Mouse (Mus musculus) neural tube, embryonic 14.5 days (tissue): ENCODE data around the gene Rsph3b. TPM values are rescaled to one million over a fixed set of nuclear protein-coding genes. Genes with fewer than 3 reads are reported as not detected.
"Not testable (repeated sequence)": the region's sequence is repeated elsewhere in the genome, so short reads cannot be mapped to it uniquely, and the experiment has no call there.

ENCODE experiments used
- ATAC-seq: fragments of 200-750 bp; cut with Nextera tagmentation; 2 replicates; pipeline ENCODE4 v1.8.0; 2017; ENCODE audit warnings: low read depth, mild to moderate bottlenecking, moderate TSS enrichment, moderate library complexity
- H3K27ac ChIP-seq: fragments of 300-500 bp; sonication (generic); 2 replicates; pipeline ENCODE4 v1.5.1; 2014; ENCODE audit warnings: low read depth, mild to moderate bottlenecking, control low read depth, low read length, moderate library complexity, mixed read lengths
- H3K27me3 ChIP-seq: fragments of 300-500 bp; sonication (generic); 2 replicates; pipeline ENCODE4 v1.6.1; 2014; ENCODE audit warnings: low read length; ENCODE audit not compliant: control insufficient read depth, insufficient read depth
- H3K36me3 ChIP-seq: fragments of 300-500 bp; sonication (generic); 2 replicates; pipeline ENCODE4 v1.6.1; 2014; ENCODE audit warnings: low read length, mixed read lengths; ENCODE audit not compliant: control insufficient read depth, insufficient read depth
- H3K4me1 ChIP-seq: fragments of 300-500 bp; sonication (generic); 2 replicates; pipeline ENCODE4 v1.6.1; 2014; ENCODE audit warnings: low read length; ENCODE audit not compliant: control insufficient read depth, insufficient read depth
- H3K4me2 ChIP-seq: fragments of 300-500 bp; sonication (generic); 2 replicates; pipeline ENCODE4 v1.6.1; 2014; ENCODE audit warnings: mild to moderate bottlenecking, low read depth, low read length, control low read depth
- H3K4me3 ChIP-seq: fragments of 300-500 bp; sonication (generic); 2 replicates; pipeline ENCODE4 v1.5.1; 2014; ENCODE audit warnings: low read depth, low read length, control low read depth, mixed read lengths
- H3K9ac ChIP-seq: fragments of 300-500 bp; sonication (generic); replicated peaks from 2 replicates; pipeline ENCODE4 v1.6.1; 2014; ENCODE audit warnings: low read depth, mild to moderate bottlenecking, control low read depth, low read length, mixed read lengths
- H3K9me3 ChIP-seq: fragments of 300-500 bp; sonication (generic); 2 replicates; pipeline ENCODE4 v1.6.1; 2016; ENCODE audit warnings: low read length; ENCODE audit not compliant: control insufficient read depth
- WGBS: fragments of 180-500 bp; shearing (Covaris S2); extraction: QIAGEN DNeasy Blood & Tissue Kit; methylation state at CpG from one replicate; pipeline ENCODE4 v1.1.7; 2014; 5-methylcytosine and 5-hydroxymethylcytosine counted together
- polyA plus RNA-seq: library from polyadenylated mRNA; unstranded; fragments of >200 nt; fragmentation: Nextera tagmentation; extraction: Ambion mirVana; gene quantifications from 2 replicates; pipeline ENCODE4 v1.2.1, GENCODE M21; 2014

Gene Rsph3b
- polyA plus RNA-seq, 1 experiment from 2014 or later = 57.8 TPM

DNA sequence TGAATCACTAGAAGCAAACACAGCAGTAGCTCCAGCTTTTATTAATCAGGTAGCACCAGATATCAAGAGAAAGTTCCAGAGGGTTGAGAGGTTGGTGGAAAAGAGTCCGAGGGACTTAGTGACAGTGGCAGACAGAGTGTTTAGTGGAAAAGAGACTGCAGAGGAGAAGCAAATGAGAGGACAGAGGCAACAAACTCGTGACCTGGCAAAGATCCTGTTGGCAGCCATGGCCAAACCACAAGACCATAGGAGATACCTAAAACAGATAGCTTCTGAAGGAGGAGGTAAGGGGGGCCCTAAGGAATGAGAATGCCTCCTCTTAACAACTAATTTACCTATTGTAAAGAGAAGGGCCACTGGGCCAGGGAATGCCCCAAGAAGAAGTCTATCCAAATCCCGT, 29.1 kb downstream of the Rsph3b start:
- H3K27ac ChIP-seq, H3K9ac ChIP-seq, H3K36me3 ChIP-seq, ATAC-seq, H3K9me3 ChIP-seq, H3K4me1 ChIP-seq, H3K4me2 ChIP-seq, H3K4me3 ChIP-seq, H3K27me3 ChIP-seq: not testable (repeated sequence)
- 88% methylated on average over 3 of the region's 3 CpGs for WGBS

DNA sequence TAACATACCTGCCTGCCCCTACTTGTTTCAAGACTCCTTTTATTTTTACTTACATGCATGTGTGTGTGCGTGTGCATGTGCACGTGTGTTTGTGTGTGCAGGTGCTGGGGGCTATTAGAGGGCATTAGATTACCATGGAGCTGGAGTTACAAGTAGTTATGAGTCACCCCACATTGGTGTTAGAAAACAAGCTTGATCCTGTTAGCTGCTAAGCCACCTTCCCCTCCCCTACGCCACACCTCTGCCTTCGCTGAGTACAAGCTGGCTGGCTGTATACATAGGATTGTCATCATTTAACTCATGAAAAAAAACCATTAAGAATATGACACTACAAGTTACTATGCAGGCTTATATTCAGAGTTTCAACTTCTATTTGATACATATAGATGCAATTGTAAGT, 33.2 kb downstream of the Rsph3b start:
- H3K9me3 ChIP-seq, ATAC-seq: not testable (repeated sequence)
- WGBS = 100% methylated on average over 2 of the region's 4 CpGs

DNA sequence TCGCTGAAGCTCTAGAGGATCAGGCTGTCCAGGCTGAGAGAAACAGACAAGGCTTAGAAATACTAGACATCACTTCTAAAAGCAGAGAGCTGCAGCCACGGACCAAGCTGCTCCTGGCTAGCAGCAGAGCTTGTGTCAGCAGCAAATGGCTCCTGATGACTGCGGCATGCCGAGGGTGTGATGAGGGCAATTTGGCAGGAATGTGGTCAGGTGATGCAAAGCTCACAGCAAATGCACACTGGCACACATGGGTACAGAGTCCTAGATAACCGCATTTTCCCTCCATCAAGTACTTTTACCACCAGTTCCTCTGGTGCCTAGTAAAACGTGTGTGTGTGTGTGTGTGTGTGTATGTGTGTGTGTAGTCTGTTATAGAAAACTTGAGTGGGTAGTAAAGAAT, 34.4 kb downstream of the Rsph3b start:
- ATAC-seq, H3K4me3 ChIP-seq, H3K9ac ChIP-seq, H3K4me1 ChIP-seq, H3K4me2 ChIP-seq, H3K27ac ChIP-seq, H3K27me3 ChIP-seq, H3K9me3 ChIP-seq, H3K36me3 ChIP-seq: not testable (repeated sequence)
- 76% methylated on average over 1 of the region's 6 CpGs for WGBS

More for the DNA sequence above, 33.2 kb downstream of the Rsph3b start:
- H3K4me2 ChIP-seq, H3K9ac ChIP-seq, H3K4me3 ChIP-seq, H3K27me3 ChIP-seq, H3K36me3 ChIP-seq, H3K27ac ChIP-seq, H3K4me1 ChIP-seq: not testable (repeated sequence)

DNA sequence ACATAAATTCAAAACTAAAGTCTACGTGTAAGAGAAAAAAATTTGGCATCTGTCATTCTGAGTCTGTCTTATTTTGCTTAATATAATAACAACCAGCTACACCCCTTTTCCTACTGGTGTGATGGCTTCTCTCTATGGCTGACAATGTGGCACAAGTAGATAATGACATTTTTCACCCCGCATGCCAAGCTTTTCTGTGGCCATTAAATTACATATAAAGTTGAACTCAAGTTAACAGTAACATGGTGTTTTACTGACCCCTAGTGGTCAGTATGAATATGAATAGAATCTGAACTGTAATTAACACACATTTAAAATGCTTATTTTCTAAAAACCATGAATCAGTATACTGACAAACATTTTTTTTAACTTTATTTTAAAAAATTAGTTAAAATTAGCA, 48.1 kb downstream of the Rsph3b start:
- WGBS = 76% methylated on average over 1 of the region's 2 CpGs
- not testable (repeated sequence) for H3K4me1 ChIP-seq, H3K9ac ChIP-seq, H3K27me3 ChIP-seq, H3K27ac ChIP-seq, H3K4me2 ChIP-seq, H3K9me3 ChIP-seq, H3K36me3 ChIP-seq, H3K4me3 ChIP-seq, ATAC-seq

DNA sequence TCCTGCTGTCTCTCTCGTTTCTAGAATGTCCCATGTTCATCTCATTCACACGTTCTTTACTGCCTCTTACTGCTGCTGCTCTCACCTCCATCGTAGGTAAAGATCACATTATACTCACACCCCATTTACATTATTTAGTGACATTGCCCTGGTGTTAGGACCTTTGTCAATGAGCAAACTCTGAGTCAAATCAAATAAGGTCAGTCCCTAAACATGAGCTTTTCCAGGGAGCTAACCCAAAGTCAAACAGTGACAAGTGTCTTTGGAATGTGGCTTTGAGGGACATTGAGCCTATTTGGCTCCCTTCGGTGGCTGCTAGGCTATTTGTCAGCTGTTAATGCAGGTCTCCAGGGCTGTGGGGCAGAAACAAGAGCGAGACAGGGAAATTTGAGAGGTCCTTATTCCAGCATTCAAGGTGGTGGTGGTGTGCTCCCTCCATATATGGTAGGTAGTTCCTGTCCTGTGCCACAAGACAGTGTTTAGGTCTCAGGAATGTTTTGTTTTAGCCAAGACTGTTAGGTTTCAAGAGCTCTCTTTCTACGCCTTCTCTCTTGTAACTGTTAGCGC, 50.4 kb downstream of the Rsph3b start:
- not testable (repeated sequence) for H3K9me3 ChIP-seq, H3K4me2 ChIP-seq, H3K36me3 ChIP-seq, H3K27ac ChIP-seq, H3K4me1 ChIP-seq, H3K9ac ChIP-seq, H3K4me3 ChIP-seq, H3K27me3 ChIP-seq, ATAC-seq
- WGBS = 74% methylated on average over 7 of the region's 7 CpGs

DNA sequence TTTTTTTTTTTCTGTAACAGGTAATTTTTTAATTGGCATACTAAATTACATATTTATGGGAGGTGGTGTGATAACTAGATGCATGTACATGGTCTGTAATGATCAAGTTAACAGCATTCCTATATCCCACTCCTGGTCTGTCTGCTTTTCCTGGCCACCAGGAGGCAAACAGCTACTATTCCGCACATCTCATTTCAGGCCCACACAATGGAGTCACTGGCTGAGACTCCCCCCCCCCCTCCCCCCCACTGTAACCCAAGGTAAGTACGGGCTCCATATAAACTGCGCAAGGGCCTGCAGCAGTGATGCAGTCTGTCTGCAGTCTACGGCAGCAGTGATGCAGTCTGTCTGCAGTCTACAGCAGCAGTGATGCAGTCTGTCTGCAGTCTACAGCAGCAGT, 51.7 kb downstream of the Rsph3b start:
- ATAC-seq = no peak
- H3K36me3 ChIP-seq = no peaks in the 10 kb centered on the region
- no peak overlapping the region for H3K27ac ChIP-seq
- H3K9ac ChIP-seq = no peak overlapping the region
- 55% methylated on average over 4 of the region's 4 CpGs for WGBS
- H3K4me3 ChIP-seq = no peak overlapping the region
- H3K4me1 ChIP-seq = no peaks in the 10 kb centered on the region
- no peaks in the 10 kb centered on the region for H3K9me3 ChIP-seq
- no peaks in the 10 kb centered on the region for H3K27me3 ChIP-seq
- H3K4me2 ChIP-seq = no peak overlapping the region

DNA sequence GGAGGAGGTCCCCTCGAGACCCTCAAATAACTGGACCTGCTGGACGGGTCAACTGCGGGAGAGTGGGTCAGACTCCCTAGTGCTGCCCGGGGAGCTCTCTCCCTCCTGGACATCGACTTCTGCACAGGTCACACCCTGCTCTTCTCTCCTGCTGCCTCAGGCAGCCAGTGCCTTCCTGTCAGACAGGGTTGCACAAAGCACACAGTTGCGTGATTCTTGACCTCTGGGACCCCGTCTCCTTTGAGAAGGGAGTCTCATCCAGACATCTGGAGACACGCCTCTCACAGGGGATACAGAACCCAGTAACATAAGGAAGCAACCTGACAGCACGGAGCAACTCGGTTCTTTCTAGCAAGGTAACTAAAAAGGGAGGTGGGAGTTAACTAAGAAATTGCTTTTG, 55.1 kb downstream of the Rsph3b start:
- ATAC-seq = no peak
- Histone ChIP-seq H3K4me1 (no peaks in the 10 kb centered on the region), H3K27me3 (no peaks in the 10 kb centered on the region), H3K4me3 (no peak overlapping the region), H3K27ac (no peak overlapping the region), H3K4me2 (no peak overlapping the region), H3K9me3 (no peaks in the 10 kb centered on the region), H3K9ac (no peak overlapping the region), H3K36me3 (no peaks in the 10 kb centered on the region)
- WGBS = 82% methylated on average over 10 of the region's 10 CpGs

DNA sequence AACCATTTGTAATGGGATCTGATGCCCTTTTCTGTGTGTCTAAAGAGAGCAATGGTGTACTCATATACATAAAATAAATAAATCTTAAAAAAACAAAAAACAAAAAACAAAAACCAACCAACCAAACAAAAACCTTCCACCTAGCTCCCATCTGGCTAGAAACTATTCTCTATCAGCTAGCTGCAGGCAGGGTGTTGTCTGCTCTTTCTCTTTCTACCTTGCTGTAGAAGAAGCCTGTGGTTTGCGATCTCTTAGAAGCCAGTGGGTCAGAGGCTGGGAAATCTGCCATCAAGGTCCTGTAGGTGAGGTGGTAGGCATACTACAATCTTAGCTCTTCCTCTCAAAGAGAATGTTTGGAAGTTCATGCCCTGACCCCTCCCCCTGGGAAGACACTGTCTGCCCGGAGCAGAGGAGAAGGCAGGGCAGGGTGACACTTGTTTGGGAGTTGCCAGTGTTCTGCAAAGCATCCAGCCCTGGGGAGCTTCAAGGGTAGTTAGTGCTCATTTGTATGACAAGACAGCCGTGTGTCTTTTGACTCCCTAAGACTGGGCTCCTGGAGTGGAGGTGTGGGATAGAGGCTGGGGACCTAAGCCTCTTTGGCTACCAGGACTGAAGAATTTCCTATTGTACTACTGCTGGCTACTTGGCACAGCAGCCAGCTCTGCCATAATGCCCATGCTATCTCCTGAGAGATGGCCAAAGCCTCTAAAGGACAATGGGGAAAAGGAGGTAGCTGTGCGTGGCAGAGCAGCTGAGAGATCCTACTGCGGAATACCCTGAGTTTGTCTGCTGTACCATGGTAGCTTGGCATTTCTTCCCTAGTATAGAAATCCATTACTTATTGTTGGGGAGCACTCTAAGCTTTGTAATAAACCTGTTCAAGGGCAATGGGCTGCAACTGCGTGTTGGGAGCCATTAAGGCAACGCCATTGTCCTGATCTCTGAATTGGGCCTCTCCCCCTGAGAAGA, 56.2 kb downstream of the Rsph3b start:
- Histone ChIP-seq H3K27ac (no peak overlapping the region), H3K27me3 (no peaks in the 10 kb centered on the region), H3K9ac (no peak overlapping the region), H3K36me3 (no peaks in the 10 kb centered on the region), H3K4me2 (no peak overlapping the region), H3K4me1 (no peaks in the 10 kb centered on the region), H3K9me3 (no peaks in the 10 kb centered on the region), H3K4me3 (no peak overlapping the region)
- ATAC-seq = no peak
- WGBS = 58% methylated on average over 7 of the region's 7 CpGs

DNA sequence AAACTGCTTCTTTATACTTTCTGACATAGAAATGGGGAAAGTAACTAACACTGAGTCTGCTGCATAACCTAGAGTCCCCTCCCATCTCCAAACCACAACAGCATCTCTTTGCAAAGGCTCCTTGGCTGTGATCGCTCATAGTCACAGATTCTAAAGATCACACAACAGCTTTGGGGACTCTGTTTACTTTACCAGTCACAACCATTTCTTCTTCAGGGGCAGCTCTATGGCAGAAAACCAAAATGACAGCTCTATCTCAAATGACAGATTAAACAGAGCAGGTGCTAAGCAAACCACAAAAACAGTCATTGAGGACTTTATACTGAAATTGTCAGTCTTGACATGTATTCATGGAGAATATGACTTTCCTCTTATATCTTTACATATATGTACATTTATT, 62.0 kb downstream of the Rsph3b start:
- Histone ChIP-seq H3K9ac (no peak overlapping the region), H3K9me3 (no peaks in the 10 kb centered on the region), H3K27ac (no peak overlapping the region), H3K36me3 (no peaks in the 10 kb centered on the region), H3K4me2 (no peak overlapping the region), H3K27me3 (no peaks in the 10 kb centered on the region), H3K4me3 (no peak overlapping the region), H3K4me1 (no peaks in the 10 kb centered on the region)
- ATAC-seq = no peak
- WGBS = 95% methylated on average over 1 of the region's 1 CpGs
